Mouse (Mus musculus): ENCODE results near the gene Pik3r2. TPM values are rescaled to one million over a fixed set of nuclear protein-coding genes. Genes with fewer than 3 reads are reported as not detected.

Pik3r2 gene
- total RNA-seq, 2 experiments from 2014 or later = 33.9 to 51.4 TPM

GRCm38 (mm10) chr8:70802786-70803510, 26.4 kb upstream of the Pik3r2 start:
- ATAC-seq (replicated peaks; ENCODE audit: low FRiP score, low TSS enrichment, poor library complexity, severe bottlenecking) = no peak

- no peak for ATAC-seq (replicated peaks; ENCODE audit: low FRiP score, low TSS enrichment, poor library complexity, severe bottlenecking)
Measured at GRCm38 (mm10) chr8:70801830-70802229, 25.3 kb upstream of the Pik3r2 start.

GRCm38 (mm10) chr8:70801156-70801555, 24.6 kb upstream of the Pik3r2 start:
- ATAC-seq (replicated peaks; ENCODE audit: low FRiP score, low TSS enrichment, poor library complexity, severe bottlenecking) = no peak

GRCm38 (mm10) chr8:70800648-70801047, 24.1 kb upstream of the Pik3r2 start:
- ATAC-seq (replicated peaks; ENCODE audit: low FRiP score, low TSS enrichment, poor library complexity, severe bottlenecking) = no peak

GRCm38 (mm10) chr8:70798281-70798680, 21.8 kb upstream of the Pik3r2 start:
- no peak for ATAC-seq (replicated peaks; ENCODE audit: low FRiP score, low TSS enrichment, poor library complexity, severe bottlenecking)

- peak; percentile 79 for ATAC-seq (replicated peaks; ENCODE audit: low FRiP score, low TSS enrichment, poor library complexity, severe bottlenecking)
Measured at GRCm38 (mm10) chr8:70797081-70798070, 20.9 kb upstream of the Pik3r2 start.

GRCm38 (mm10) chr8:70796403-70797080, 20.0 kb upstream of the Pik3r2 start:
- ATAC-seq (replicated peaks; ENCODE audit: low FRiP score, low TSS enrichment, poor library complexity, severe bottlenecking) = no peak

- no peak for ATAC-seq (replicated peaks; ENCODE audit: low FRiP score, low TSS enrichment, poor library complexity, severe bottlenecking)
Measured at GRCm38 (mm10) chr8:70795370-70795769, 18.9 kb upstream of the Pik3r2 start.

- no peak for ATAC-seq (replicated peaks; ENCODE audit: low FRiP score, low TSS enrichment, poor library complexity, severe bottlenecking)
Measured at GRCm38 (mm10) chr8:70794215-70794614, 17.7 kb upstream of the Pik3r2 start.

- peak; percentile 16 for ATAC-seq (replicated peaks; ENCODE audit: low FRiP score, low TSS enrichment, poor library complexity, severe bottlenecking)
Measured at GRCm38 (mm10) chr8:70792700-70793099, 16.2 kb upstream of the Pik3r2 start.

GRCm38 (mm10) chr8:70791975-70792691, 15.6 kb upstream of the Pik3r2 start:
- ATAC-seq (replicated peaks; ENCODE audit: low FRiP score, low TSS enrichment, poor library complexity, severe bottlenecking) = peak; percentile 68

GRCm38 (mm10) chr8:70791294-70791701, 14.8 kb upstream of the Pik3r2 start:
- peak; percentile 27; the same call in 1 of the 2 replicates for ATAC-seq (replicated peaks; ENCODE audit: low FRiP score, low TSS enrichment, poor library complexity, severe bottlenecking)

GRCm38 (mm10) chr8:70790846-70791245, 14.3 kb upstream of the Pik3r2 start:
- no peak for ATAC-seq (replicated peaks; ENCODE audit: low FRiP score, low TSS enrichment, poor library complexity, severe bottlenecking)

GRCm38 (mm10) chr8:70789046-70789445, 12.5 kb upstream of the Pik3r2 start:
- ATAC-seq (replicated peaks; ENCODE audit: low FRiP score, low TSS enrichment, poor library complexity, severe bottlenecking) = no peak

GRCm38 (mm10) chr8:70787941-70788667, 11.6 kb upstream of the Pik3r2 start:
- no peak for ATAC-seq (replicated peaks; ENCODE audit: low FRiP score, low TSS enrichment, poor library complexity, severe bottlenecking)

GRCm38 (mm10) chr8:70787051-70787445, 10.5 kb upstream of the Pik3r2 start:
- no peak for ATAC-seq (replicated peaks; ENCODE audit: low FRiP score, low TSS enrichment, poor library complexity, severe bottlenecking)

- ATAC-seq (replicated peaks; ENCODE audit: low FRiP score, low TSS enrichment, poor library complexity, severe bottlenecking) = no peak
Measured at GRCm38 (mm10) chr8:70786291-70787050, 10.0 kb upstream of the Pik3r2 start.

- ATAC-seq (replicated peaks; ENCODE audit: low FRiP score, low TSS enrichment, poor library complexity, severe bottlenecking) = no peak
Measured at GRCm38 (mm10) chr8:70780093-70780492, 3.6 kb upstream of the Pik3r2 start.
